Mouse (Mus musculus) adrenal gland, adult 18-20 months (tissue): ENCODE measurements at regions not wholly inside any gene's neighbourhood (a gene's known extent, or its start where the extent isn't known, plus 50 kb on each side); places are given as distances from the start of the nearest gene placed in this dataset.
A peak's percentile ranks its signal among the peaks of the same experiment; 100 is the strongest.
"Not testable (repeated sequence)": the region's sequence is repeated elsewhere in the genome, so short reads cannot be mapped to it uniquely, and the experiment has no call there.

Experiments
- DNase-seq, 2 experiments: peaks; one replicate each; pipeline ENCODE4 v3.0.0; 2021 to 2022; ENCODE audit warnings: low spot score in 2 of 2

- DNase-seq = no peak
Observed at GRCm38 (mm10) chr13:78909839-78910238, 710.3 kb upstream of the Nr2f1 start.

GRCm38 (mm10) chr13:78904102-78904501 lies 704.5 kb upstream of the Nr2f1 start:
- DNase-seq = no peak

GRCm38 (mm10) chr13:78900693-78901092 lies 701.1 kb upstream of the Nr2f1 start:
- no peak for DNase-seq

- no peak for DNase-seq
Observed at GRCm38 (mm10) chr13:78892252-78892651, 692.7 kb upstream of the Nr2f1 start.

GRCm38 (mm10) chr13:78883062-78883461 lies 683.5 kb upstream of the Nr2f1 start:
- DNase-seq = no peak

- DNase-seq = no peak
Observed at GRCm38 (mm10) chr13:78872582-78872981, 673.0 kb upstream of the Nr2f1 start.

- no peak for DNase-seq
Observed at GRCm38 (mm10) chr13:78871976-78872375, 672.4 kb upstream of the Nr2f1 start.

- peak in 1 of 2 experiments; percentile 7 for DNase-seq
Observed at GRCm38 (mm10) chr13:78871254-78871653, 671.7 kb upstream of the Nr2f1 start.

- not testable (repeated sequence) for DNase-seq
Observed at GRCm38 (mm10) chr13:78824357-78824756, 624.8 kb upstream of the Nr2f1 start.

GRCm38 (mm10) chr13:78809656-78810055 lies 610.1 kb upstream of the Nr2f1 start:
- peak; percentile 21 to 22 for DNase-seq

GRCm38 (mm10) chr13:78802838-78803124 lies 603.2 kb upstream of the Nr2f1 start:
- DNase-seq = no peak

GRCm38 (mm10) chr13:78802011-78802837 lies 602.7 kb upstream of the Nr2f1 start:
- DNase-seq = no peak

- no peak for DNase-seq
Observed at GRCm38 (mm10) chr13:78799641-78800040, 600.1 kb upstream of the Nr2f1 start.

- no peak for DNase-seq
Observed at GRCm38 (mm10) chr13:78795228-78795627, 595.7 kb upstream of the Nr2f1 start.

GRCm38 (mm10) chr13:78784285-78784684 lies 584.7 kb upstream of the Nr2f1 start:
- DNase-seq = no peak

- no peak for DNase-seq
Observed at GRCm38 (mm10) chr13:78783591-78784240, 584.2 kb upstream of the Nr2f1 start.
